Mouse (Mus musculus) embryo, embryonic 11.5 days (tissue): ENCODE measurements at regions not wholly inside any gene's neighbourhood (a gene's known extent, or its start where the extent isn't known, plus 50 kb on each side); places are given as distances from the start of the nearest gene placed in this dataset.

Experiments used
- DNase-seq: peaks from one replicate; pipeline ENCODE4 v3.0.0-alpha.2; 2012; ENCODE audit warnings: low read depth, low spot score

DNA sequence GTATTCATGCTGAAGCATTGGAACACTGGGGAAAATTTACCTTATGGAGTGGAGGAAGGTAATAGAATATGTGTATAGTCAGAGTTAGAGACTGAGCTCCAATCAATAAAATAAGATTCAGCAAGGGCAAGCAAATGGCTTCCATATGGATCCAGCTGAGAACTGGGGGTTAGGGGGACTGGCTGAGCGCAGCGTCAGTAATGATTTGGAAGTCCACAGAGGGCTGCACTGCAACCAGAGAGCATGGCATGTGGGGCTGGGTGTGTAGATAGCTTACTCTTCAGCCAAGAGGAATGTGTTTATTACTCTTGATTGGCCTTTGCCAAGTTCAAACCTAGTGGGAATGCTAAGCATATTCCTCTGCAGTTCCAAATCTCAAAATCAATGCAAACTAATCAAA lies 55.8 kb upstream of the Ccn6 start:
- no peak for DNase-seq

DNA sequence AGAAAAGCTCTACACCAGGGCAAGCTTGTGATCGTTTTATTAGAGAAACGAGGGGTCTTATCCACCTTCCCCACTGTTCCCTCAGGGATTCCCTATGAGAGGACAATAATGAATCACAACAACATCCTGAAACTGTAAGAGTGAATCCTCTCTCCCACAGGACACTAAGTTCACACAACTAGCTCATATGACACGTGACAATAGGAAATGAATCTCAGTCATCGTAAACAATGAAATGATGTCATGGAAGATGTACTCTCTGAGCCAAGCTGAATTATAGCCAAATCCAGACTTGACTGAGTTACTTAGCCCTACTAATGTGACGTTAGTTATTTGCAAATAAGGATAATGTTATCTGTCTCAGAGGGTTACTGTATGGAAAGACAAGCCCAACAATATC lies 54.6 kb upstream of the Ccn6 start:
- no peak for DNase-seq

DNA sequence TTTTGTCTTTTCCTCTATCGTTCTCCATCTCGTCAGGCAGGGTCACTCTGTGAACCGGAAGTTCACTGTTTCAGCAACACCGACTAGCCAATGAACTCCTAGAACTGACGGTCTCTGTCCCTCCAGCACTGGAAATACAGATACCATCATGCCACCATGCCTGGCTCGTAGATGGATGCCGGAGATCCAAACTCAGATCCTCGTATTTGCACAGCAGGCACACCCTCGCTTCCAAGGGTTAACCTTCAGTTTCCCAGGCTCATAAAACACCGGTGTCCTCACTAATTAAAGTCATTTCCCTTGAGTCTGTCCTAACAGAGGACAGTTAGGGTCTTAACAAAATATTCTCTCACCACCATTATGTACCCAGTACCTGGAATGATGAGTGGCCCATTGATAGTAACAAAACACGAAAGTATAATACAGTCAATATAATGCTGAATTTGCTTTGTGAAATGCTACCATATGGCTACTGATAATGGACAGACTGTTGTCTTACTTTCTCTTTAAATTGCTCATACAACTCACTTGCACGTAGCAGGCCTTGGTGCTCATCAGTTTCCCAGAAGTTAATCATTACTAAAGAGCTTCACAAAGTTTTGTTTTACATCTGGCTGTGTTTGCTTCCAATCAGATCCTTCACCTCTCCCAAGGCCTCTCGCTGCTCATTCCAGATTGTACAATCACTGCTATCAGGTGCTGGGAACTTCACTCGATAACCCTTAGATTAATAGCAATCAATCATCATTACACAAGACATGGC lies 52.7 kb upstream of the Ccn6 start:
- DNase-seq, result no peak

DNA sequence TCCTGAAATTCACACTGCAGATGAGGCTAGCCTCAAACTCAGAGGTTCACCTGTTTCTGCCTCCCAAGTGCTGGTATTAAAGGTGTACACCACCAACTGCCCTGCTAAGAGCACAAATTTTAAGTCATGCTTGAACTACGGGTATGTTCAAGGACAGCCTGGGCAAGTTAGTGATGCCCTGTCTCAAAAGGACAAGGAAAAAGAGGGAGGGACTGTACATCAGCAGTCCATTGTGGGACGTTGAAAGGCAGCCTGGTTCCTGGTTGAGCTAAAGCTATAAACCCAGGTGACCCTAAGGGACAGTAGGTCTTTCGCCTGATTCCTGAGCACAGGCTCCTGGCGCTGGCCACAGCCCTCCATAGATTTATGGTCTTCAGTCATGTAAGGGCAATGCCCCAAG lies 51.0 kb upstream of the Ccn6 start:
- no peak for DNase-seq
